Mouse (Mus musculus): ENCODE results near the gene C330007P06Rik. TPM values are rescaled to one million over a fixed set of nuclear protein-coding genes. Genes with fewer than 3 reads are reported as not detected.

The C330007P06Rik gene
- total and polyA plus RNA-seq, 3 experiments, result 18.6 to 61.2 (median 53.0) TPM

GRCm38 (mm10) chrX:36814161-36814836 lies 59.6 kb downstream of the C330007P06Rik start:
- dilution Hi-C loops (cut with MboI; ENCODE audit: extremely low pct_ligation_motif_present, extremely low pct_unique_long_range_greater_than_20kb, low sequenced_read_pairs), result no loop called here
- in situ Hi-C loops (cut with MboI; ENCODE audit: low pct_ligation_motif_present, low pct_unique_long_range_greater_than_20kb, low sequenced_read_pairs), result no loop called here

GRCm38 (mm10) chrX:36811377-36811776 lies 62.5 kb downstream of the C330007P06Rik start:
- TF ChIP-seq POLR2A (IDR thresholded peaks at IDR 0.05; ENCODE audit: low read depth, low read length) (no peak), RCOR1 (conservative IDR thresholded peaks at IDR 0.05; ENCODE audit: low read depth, low read length) (no peak), ZKSCAN1 (IDR thresholded peaks at IDR 0.05; ENCODE audit: borderline replicate concordance, low read depth, low read length) (no peak), CHD1 (IDR thresholded peaks at IDR 0.05; ENCODE audit: low read depth, low read length) (no peak), JUN (IDR thresholded peaks at IDR 0.05; ENCODE audit: insufficient read depth, low read depth, low read length) (no peak), POLR2AphosphoS2 (IDR thresholded peaks at IDR 0.05; ENCODE audit: low read depth, low read length) (no peak), HCFC1 (IDR thresholded peaks at IDR 0.05; ENCODE audit: low read depth, low read length) (no peak), BHLHE40 (IDR thresholded peaks at IDR 0.05; ENCODE audit: low read depth, low read length) (no peak), E2F4 (IDR thresholded peaks at IDR 0.05; ENCODE audit: insufficient replicate concordance, low read depth, low read length) (no peak), ZMIZ1 (IDR thresholded peaks at IDR 0.05; ENCODE audit: low read depth, low read length) (no peak), ETS1 (conservative IDR thresholded peaks at IDR 0.05; ENCODE audit: low read depth, low read length) (no peak), EP300 (IDR thresholded peaks at IDR 0.05; ENCODE audit: low read length) (no peak), RAD21 (IDR thresholded peaks at IDR 0.05; ENCODE audit: low read depth, low read length) (peak; percentile 40), CHD2 (IDR thresholded peaks at IDR 0.05; ENCODE audit: low read length) (no peak), SMC3 (IDR thresholded peaks at IDR 0.05; ENCODE audit: low read depth, low read length) (peak; percentile 59), KAT2A (IDR thresholded peaks at IDR 0.05; ENCODE audit: insufficient replicate concordance, low read length) (no peak), MAZ (IDR thresholded peaks at IDR 0.05; ENCODE audit: low read depth, low read length) (no peak), ELF1 (IDR thresholded peaks at IDR 0.05; ENCODE audit: low read depth, low read length) (no peak), CTCF (conservative IDR thresholded peaks at IDR 0.05 in 1 of 2, IDR thresholded peaks at IDR 0.05 in 1 of 2; ENCODE audit: low read depth in 2 of 2, low read length in 2 of 2) (peak; percentile 10 to 67; a peak in 2 of 4 replicates), IRF4 (IDR thresholded peaks at IDR 0.05; ENCODE audit: low read depth, low read length) (no peak), ZC3H11A (IDR thresholded peaks at IDR 0.05; ENCODE audit: low read depth, low read length) (no peak), JUND (conservative IDR thresholded peaks at IDR 0.05; ENCODE audit: low read depth, low read length) (no peak), ZNF384 (IDR thresholded peaks at IDR 0.05; ENCODE audit: low read depth, low read length) (0 out of 2 replicates have a peak, but pooled peaks have one; percentile 38)
- H3K4me3 ChIP-seq (replicated peaks in 1 of 3; ENCODE audit: low read depth in 2 of 3, low read length in 2 of 3, poor library complexity in 1 of 3), result no peak overlapping the region
- in situ Hi-C loops (cut with MboI; ENCODE audit: low pct_ligation_motif_present, low pct_unique_long_range_greater_than_20kb, low sequenced_read_pairs), result no loop called here
- no peaks in the 10 kb centered on the region for H3K9me3 ChIP-seq (replicated peaks; ENCODE audit: low read length)
- H3K4me1 ChIP-seq (ENCODE audit: control insufficient read depth in 1 of 2, insufficient read depth in 2 of 2), result peaks cover 0 to 12% of the 10 kb centered on the region in 2 experiments; a peak in 2 of 4 replicates
- no peaks in the 10 kb centered on the region for H3K36me3 ChIP-seq (replicated peaks in 1 of 2; ENCODE audit: control insufficient read depth in 1 of 2, insufficient read depth in 1 of 2, low read length in 1 of 2)
- no peaks in the 10 kb centered on the region for H3K79me2 ChIP-seq (replicated peaks; ENCODE audit: control insufficient read depth, extremely low read depth, insufficient read depth, poor library complexity, severe bottlenecking)
- no peak overlapping the region for H3K4me2 ChIP-seq (ENCODE audit: insufficient read depth, low read depth, poor library complexity, severe bottlenecking)
- H3K9ac ChIP-seq (ENCODE audit: insufficient read depth, low read depth), result no peak overlapping the region
- no peak overlapping the region for H3K27ac ChIP-seq (ENCODE audit: insufficient read depth, low read depth)
- dilution Hi-C loops (cut with MboI; ENCODE audit: extremely low pct_ligation_motif_present, extremely low pct_unique_long_range_greater_than_20kb, low sequenced_read_pairs), result no loop called here
- no peaks in the 10 kb centered on the region for H3K27me3 ChIP-seq (replicated peaks)
- DNase-seq (ENCODE audit: extremely low read depth), result peak; percentile 32

More at GRCm38 (mm10) chrX:36814161-36814836, 59.6 kb downstream of the C330007P06Rik start:
- DNase-seq (ENCODE audit: extremely low read depth), result no peak
- Histone ChIP-seq H3K27me3 (replicated peaks) (no peaks in the 10 kb centered on the region), H3K9ac (ENCODE audit: insufficient read depth, low read depth) (no peak overlapping the region), H3K36me3 (replicated peaks in 1 of 2; ENCODE audit: control insufficient read depth in 1 of 2, insufficient read depth in 1 of 2, low read length in 1 of 2) (no peaks in the 10 kb centered on the region), H3K9me3 (replicated peaks; ENCODE audit: low read length) (no peaks in the 10 kb centered on the region), H3K4me2 (ENCODE audit: insufficient read depth, low read depth, poor library complexity, severe bottlenecking) (no peak overlapping the region), H3K4me1 (ENCODE audit: control insufficient read depth in 1 of 2, insufficient read depth in 2 of 2) (peaks cover 0 to 14% of the 10 kb centered on the region in 2 experiments; a peak in 2 of 4 replicates), H3K27ac (ENCODE audit: insufficient read depth, low read depth) (no peak overlapping the region), H3K4me3 (replicated peaks in 1 of 3; ENCODE audit: low read depth in 2 of 3, low read length in 2 of 3, poor library complexity in 1 of 3) (no peak overlapping the region), H3K79me2 (replicated peaks; ENCODE audit: control insufficient read depth, extremely low read depth, insufficient read depth, poor library complexity, severe bottlenecking) (no peaks in the 10 kb centered on the region)
- TF ChIP-seq SMC3 (IDR thresholded peaks at IDR 0.05; ENCODE audit: low read depth, low read length) (no peak), KAT2A (IDR thresholded peaks at IDR 0.05; ENCODE audit: insufficient replicate concordance, low read length) (no peak), CTCF (conservative IDR thresholded peaks at IDR 0.05 in 1 of 2, IDR thresholded peaks at IDR 0.05 in 1 of 2; ENCODE audit: low read depth in 2 of 2, low read length in 2 of 2) (no peak), BHLHE40 (IDR thresholded peaks at IDR 0.05; ENCODE audit: low read depth, low read length) (no peak), MAFK (IDR thresholded peaks at IDR 0.05; ENCODE audit: insufficient replicate concordance, low read length) (no peak), POLR2AphosphoS2 (IDR thresholded peaks at IDR 0.05; ENCODE audit: low read depth, low read length) (no peak), USF1 (IDR thresholded peaks at IDR 0.05; ENCODE audit: low read depth, low read length) (no peak), MEF2A (IDR thresholded peaks at IDR 0.05; ENCODE audit: borderline replicate concordance, low read depth, low read length) (no peak), ZMIZ1 (IDR thresholded peaks at IDR 0.05; ENCODE audit: low read depth, low read length) (no peak), MAX (IDR thresholded peaks at IDR 0.05; ENCODE audit: low read length) (no peak), JUN (IDR thresholded peaks at IDR 0.05; ENCODE audit: insufficient read depth, low read depth, low read length) (no peak), USF2 (conservative IDR thresholded peaks at IDR 0.05; ENCODE audit: low read depth, low read length) (no peak), PAX5 (IDR thresholded peaks at IDR 0.05; ENCODE audit: low read length) (no peak), POLR2A (IDR thresholded peaks at IDR 0.05; ENCODE audit: low read depth, low read length) (no peak)

All from CH12.LX (cell line).